Mouse (Mus musculus) olfactory bulb, adult 2 months (tissue): ENCODE results near the gene Tmem235.

Source experiments
- CTCF ChIP-seq: fragments of 200-500 bp; IDR thresholded peaks from 2 replicates; pipeline ENCODE4 v1.5.1; 2012; ENCODE audit warnings: low read depth, mild to moderate bottlenecking, low read length, moderate library complexity; ENCODE audit not compliant: insufficient read depth
- POLR2A ChIP-seq: fragments of 200-500 bp; IDR thresholded peaks from 2 replicates; pipeline ENCODE4 v1.6.1; 2012; ENCODE audit warnings: mild to moderate bottlenecking, low read depth, low read length, moderate library complexity; ENCODE audit not compliant: insufficient read depth

DNA sequence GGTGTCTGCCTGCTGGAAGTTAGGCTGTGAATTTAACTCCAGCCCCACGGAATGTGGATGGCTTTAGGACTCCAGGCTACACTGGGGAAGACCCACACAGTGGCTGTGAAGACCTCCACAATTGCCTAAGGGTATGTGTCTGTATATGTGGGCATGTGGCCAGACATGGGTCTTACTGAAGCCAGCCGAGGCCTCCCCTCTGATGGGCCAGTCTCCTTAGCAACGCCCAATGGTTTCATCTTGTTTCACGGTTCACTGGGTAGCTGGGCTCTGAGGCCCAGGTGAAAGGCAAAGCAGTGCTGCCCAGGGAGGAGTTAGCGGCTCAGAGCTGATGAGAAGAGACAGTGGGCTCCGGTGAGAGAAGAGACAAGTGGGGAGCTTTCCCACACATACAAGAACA is 5.4 kb downstream of the Tmem235 start:
- TF ChIP-seq POLR2A (no peak), CTCF (no peak)
